Mouse (Mus musculus) forebrain, postnatal 0 days (tissue): ENCODE data around the gene Arih2. TPM values are rescaled to one million over a fixed set of nuclear protein-coding genes. Genes with fewer than 3 reads are reported as not detected.
A peak's percentile ranks its signal among the peaks of the same experiment; 100 is the strongest.

Experiments used
- ATAC-seq: fragments of 200-750 bp; cut with Nextera tagmentation; 2 replicates; pipeline ENCODE4 v1.8.0; 2017; ENCODE audit warnings: mild to moderate bottlenecking, moderate library complexity
- DNase-seq: peaks from one replicate; pipeline ENCODE4 v3.0.0-alpha.2; 2015
- H3K27ac ChIP-seq: fragments of 300-500 bp; sonication (generic); 2 replicates; pipeline ENCODE4 v1.5.1; 2014; ENCODE audit warnings: low read depth, mild to moderate bottlenecking, antibody characterized with exemption, low read length, moderate library complexity, mixed read lengths
- H3K27me3 ChIP-seq: fragments of 300-500 bp; sonication (generic); 2 replicates; pipeline ENCODE4 v1.6.1; 2014; ENCODE audit warnings: mild to moderate bottlenecking, low read length, mixed read lengths; ENCODE audit not compliant: insufficient read depth
- H3K36me3 ChIP-seq: fragments of 300-500 bp; sonication (generic); 2 replicates; pipeline ENCODE4 v1.6.1; 2014; ENCODE audit warnings: mild to moderate bottlenecking, moderate library complexity; ENCODE audit not compliant: insufficient read depth
- H3K4me1 ChIP-seq: fragments of 300-500 bp; sonication (generic); 2 replicates; pipeline ENCODE4 v1.6.1; 2014; ENCODE audit warnings: antibody characterized with exemption; ENCODE audit not compliant: insufficient read depth
- H3K4me2 ChIP-seq: fragments of 300-500 bp; sonication (generic); 2 replicates; pipeline ENCODE4 v1.6.1; 2014; ENCODE audit warnings: low read depth, mild to moderate bottlenecking, moderate library complexity
- H3K4me3 ChIP-seq: fragments of 300-500 bp; sonication (generic); 2 replicates; pipeline ENCODE4 v1.5.1; 2014; ENCODE audit warnings: low read depth, low read length, mixed read lengths
- H3K9ac ChIP-seq: fragments of 300-500 bp; sonication (generic); 2 replicates; pipeline ENCODE4 v1.6.1; 2014; ENCODE audit warnings: mild to moderate bottlenecking
- H3K9me3 ChIP-seq: fragments of 300-500 bp; sonication (generic); 2 replicates; pipeline ENCODE4 v1.6.1; 2016; ENCODE audit warnings: low read length
- CTCF ChIP-seq: sonication (generic); IDR thresholded peaks from 2 replicates; pipeline ENCODE4 v1.5.1; 2016; ENCODE audit warnings: antibody characterized with exemption, control low read depth, low read depth
- WGBS: fragments of 180-500 bp; shearing (Covaris S2); extraction: QIAGEN DNeasy Blood & Tissue Kit; methylation state at CpG from one replicate; pipeline ENCODE4 v1.1.7; 2014; 5-methylcytosine and 5-hydroxymethylcytosine counted together
- polyA plus RNA-seq: library from polyadenylated mRNA; unstranded; fragments of >200 nt; fragmentation: Nextera tagmentation; extraction: Ambion mirVana; gene quantifications from 2 replicates; pipeline ENCODE4 v1.2.1, GENCODE M21; 2015
- total RNA-seq: library from RNA; depleted of rRNA; stranded (reverse); fragments of >200 nt; gene quantifications from 2 replicates; pipeline ENCODE4 v1.2.3, GENCODE M21; 2014

The Arih2 gene
- total and polyA plus RNA-seq, 2 experiments from 2014 or later, result 40.3 to 70.9 TPM

DNA sequence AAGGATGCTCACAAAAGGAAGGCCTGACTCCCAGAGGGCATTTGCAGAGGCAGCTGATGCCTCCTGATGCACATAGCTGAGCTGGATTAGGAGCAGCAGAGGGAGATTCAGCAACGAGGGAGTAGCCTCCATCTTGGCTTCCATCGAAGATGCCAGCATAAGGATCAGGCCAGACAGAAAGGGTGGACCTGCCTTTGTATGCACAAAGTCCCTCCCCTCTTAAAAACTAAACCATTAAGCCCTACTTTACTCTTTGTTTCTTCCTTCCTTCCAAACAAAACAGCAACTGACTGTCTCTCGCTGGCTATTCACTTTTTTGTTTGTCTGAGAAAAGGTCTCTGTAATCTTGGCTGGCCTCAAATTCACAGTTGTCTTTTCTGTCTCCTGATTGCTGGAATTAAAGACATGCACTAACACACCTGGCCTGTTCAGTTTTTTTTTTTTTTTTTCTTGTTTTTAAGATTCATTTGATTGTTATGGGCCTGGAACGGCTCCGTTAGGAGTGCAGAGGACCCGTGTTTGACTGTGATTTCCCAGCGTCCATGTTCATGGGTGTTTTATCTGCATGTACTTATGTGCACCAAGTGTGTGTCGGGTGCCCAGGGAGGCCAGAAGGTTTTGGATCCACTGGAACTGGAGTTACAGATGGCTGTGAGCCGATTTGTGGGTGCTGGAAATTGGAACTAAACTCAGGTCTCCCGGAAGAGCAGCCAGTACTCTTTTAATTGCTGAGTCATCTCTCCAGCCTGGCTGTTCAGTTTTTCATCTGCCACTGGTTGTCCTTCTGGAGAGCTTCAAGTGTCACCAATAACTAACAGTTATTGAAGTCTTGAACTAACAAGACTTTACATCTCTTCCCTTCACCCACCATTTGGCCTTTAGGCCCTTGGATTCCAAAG, 5.6 kb upstream of the Arih2 start:
- ATAC-seq, result no peak

DNA sequence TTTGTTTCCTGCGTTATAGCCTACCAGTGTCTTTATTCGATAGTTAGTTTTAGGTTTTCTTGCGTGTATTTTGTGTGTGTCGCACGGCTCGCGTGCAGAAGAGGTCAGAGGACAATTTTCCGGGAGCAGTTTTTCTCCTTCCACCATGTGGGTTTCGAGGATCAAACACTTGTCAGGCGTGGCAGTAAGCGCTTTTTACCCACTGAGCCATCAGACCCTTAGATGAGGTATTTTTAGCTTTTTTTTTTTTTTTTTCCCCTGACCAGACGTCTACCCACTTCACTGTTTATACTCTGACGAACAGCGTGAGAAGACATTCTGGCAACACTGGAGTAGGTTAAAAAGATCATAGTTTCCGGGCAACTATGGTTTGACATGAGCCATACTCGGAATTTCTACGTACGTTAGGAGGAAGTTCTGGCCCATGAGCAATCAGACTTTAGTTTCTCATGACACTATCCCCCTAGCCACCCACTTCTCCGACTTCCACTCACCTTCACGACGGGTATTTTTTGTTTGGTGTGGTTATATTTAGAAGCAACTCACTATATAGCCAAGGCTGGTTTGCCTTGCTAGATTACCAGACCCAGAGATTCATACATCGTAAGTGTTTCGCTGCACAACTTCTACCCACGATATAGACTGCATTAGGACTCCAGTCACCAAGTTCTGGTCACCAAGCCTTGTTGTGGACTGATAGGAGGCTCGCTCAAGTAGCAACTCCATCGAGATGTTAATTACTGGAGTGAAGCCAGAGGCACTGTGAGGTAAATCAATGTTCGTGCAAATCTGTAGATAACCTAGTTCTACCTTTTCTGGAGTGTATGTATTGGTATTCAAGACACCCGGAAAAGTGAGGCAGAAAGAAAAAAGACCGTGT, 615 bp upstream of the Arih2 start:
- H3K9me3 ChIP-seq, result no peaks in the 10 kb centered on the region
- no peaks in the 10 kb centered on the region for H3K27me3 ChIP-seq
- peaks cover 11% of the 10 kb centered on the region; the same call in 1 of the 2 replicates for H3K4me1 ChIP-seq
- H3K4me2 ChIP-seq, result peak overlapping the region; percentile 87
- TF ChIP-seq CTCF, result no peak
- H3K9ac ChIP-seq, result peak overlapping the region; percentile 80
- WGBS, result 30% methylated on average over 29 of the region's 29 CpGs
- H3K27ac ChIP-seq, result peak overlapping the region; percentile 85
- DNase-seq (no peak), ATAC-seq (peak; percentile 32)
- peak overlapping the region; percentile 86 for H3K4me3 ChIP-seq
- no peaks in the 10 kb centered on the region for H3K36me3 ChIP-seq

More for the DNA sequence above, 5.6 kb upstream of the Arih2 start:
- no peak for DNase-seq
- no peaks in the 10 kb centered on the region for H3K36me3 ChIP-seq
- TF ChIP-seq CTCF, result no peak
- 0 out of 2 replicates have a peak, but pooled peaks cover 4% of the 10 kb centered on the region for H3K4me1 ChIP-seq
- H3K27me3 ChIP-seq, result no peaks in the 10 kb centered on the region
- no peak overlapping the region for H3K4me3 ChIP-seq
- no peaks in the 10 kb centered on the region for H3K9me3 ChIP-seq
- H3K27ac ChIP-seq, result no peak overlapping the region
- H3K9ac ChIP-seq, result no peak overlapping the region
- WGBS, result 69% methylated on average over 10 of the region's 10 CpGs
- H3K4me2 ChIP-seq, result no peak overlapping the region

DNA sequence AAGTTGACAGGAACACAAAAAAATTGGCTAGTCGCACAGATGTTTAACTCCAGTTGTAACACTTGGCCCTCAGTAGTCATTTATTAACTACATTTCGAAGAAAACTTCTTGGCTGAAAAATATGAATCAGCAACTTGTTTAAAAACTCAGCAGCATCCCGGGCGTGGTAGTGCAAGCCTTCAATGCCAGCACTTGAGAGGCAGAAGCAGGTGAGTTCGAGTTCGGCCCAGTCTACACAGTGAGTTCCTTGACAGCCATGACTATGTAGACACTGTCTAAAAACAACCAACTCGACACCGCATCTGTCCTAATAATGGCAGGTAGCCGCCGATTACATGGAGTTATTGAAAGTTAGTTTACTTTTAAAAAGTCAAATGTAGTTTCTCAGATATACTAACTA, 1.0 kb downstream of the Arih2 start:
- H3K4me3 ChIP-seq, result peak overlapping the region; percentile 86
- ATAC-seq, result no peak
- TF ChIP-seq CTCF, result no peak
- WGBS, result 54% methylated on average over 10 of the region's 10 CpGs
- no peaks in the 10 kb centered on the region for H3K27me3 ChIP-seq
- no peaks in the 10 kb centered on the region for H3K9me3 ChIP-seq
- peak overlapping the region; percentile 80 for H3K9ac ChIP-seq
- H3K4me1 ChIP-seq, result peaks cover 11% of the 10 kb centered on the region; the same call in 1 of the 2 replicates
- no peak overlapping the region for H3K27ac ChIP-seq
- DNase-seq, result no peak
- peak overlapping the region; percentile 87 for H3K4me2 ChIP-seq
- H3K36me3 ChIP-seq, result 0 out of 2 replicates have a peak, but pooled peaks cover 3% of the 10 kb centered on the region

DNA sequence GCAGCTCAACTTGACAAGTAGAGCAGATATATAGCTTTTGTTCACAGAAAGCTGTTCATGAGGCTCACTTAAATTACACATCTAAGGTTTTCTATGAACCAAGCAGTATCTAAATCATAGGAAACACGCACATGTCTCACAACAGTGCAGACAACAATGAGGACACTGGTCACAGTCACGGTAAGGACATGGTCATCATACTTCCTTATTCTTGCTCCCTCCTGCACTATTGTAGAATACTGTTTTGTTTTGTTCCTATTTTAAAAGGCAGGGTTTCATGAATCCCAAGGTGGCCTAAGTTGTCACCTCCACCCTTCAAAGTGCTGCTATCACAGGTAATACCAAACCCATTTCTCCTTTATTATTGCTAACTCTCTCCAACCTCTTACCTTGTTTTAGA, 9.4 kb downstream of the Arih2 start:
- DNase-seq (no peak), ATAC-seq (no peak)
- H3K27ac ChIP-seq, result no peak overlapping the region
- no peak overlapping the region for H3K4me2 ChIP-seq
- TF ChIP-seq CTCF, result no peak
- no peak overlapping the region for H3K4me3 ChIP-seq
- no peak overlapping the region for H3K9ac ChIP-seq
- peaks cover 27% of the 10 kb centered on the region; the same call in 1 of the 2 replicates for H3K36me3 ChIP-seq
- H3K27me3 ChIP-seq, result no peaks in the 10 kb centered on the region
- H3K9me3 ChIP-seq, result no peaks in the 10 kb centered on the region
- H3K4me1 ChIP-seq, result no peaks in the 10 kb centered on the region
- 97% methylated on average over 2 of the region's 2 CpGs for WGBS

DNA sequence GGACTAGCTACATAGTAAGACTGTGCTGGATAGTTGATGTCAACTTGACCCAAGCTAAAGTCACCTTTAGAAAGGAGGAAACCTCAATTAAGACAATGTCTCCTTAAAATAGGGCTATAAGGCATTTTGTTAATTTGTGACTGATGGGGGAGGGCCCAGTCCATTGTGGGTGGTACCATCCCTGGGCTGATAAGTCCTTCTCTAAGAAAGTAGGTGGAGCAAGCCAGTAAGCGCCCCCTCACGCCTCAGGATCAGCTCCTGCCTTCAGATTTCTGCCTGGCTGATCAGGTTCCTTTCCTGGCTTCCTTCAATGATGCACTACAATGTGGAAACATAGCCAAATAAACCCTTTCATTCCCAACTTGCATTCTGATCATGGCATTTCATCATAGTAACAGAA, 13.8 kb downstream of the Arih2 start:
- H3K4me2 ChIP-seq, result no peak overlapping the region
- no peak for ATAC-seq
- H3K9me3 ChIP-seq, result no peaks in the 10 kb centered on the region
- WGBS, result 81% methylated on average over 2 of the region's 2 CpGs
- 0 out of 2 replicates have a peak, but pooled peaks cover 5% of the 10 kb centered on the region for H3K36me3 ChIP-seq
- no peak for TF ChIP-seq CTCF
- no peak overlapping the region for H3K4me3 ChIP-seq
- no peaks in the 10 kb centered on the region for H3K27me3 ChIP-seq
- no peaks in the 10 kb centered on the region for H3K4me1 ChIP-seq
- H3K9ac ChIP-seq, result no peak overlapping the region
- H3K27ac ChIP-seq, result no peak overlapping the region
- no peak for DNase-seq

DNA sequence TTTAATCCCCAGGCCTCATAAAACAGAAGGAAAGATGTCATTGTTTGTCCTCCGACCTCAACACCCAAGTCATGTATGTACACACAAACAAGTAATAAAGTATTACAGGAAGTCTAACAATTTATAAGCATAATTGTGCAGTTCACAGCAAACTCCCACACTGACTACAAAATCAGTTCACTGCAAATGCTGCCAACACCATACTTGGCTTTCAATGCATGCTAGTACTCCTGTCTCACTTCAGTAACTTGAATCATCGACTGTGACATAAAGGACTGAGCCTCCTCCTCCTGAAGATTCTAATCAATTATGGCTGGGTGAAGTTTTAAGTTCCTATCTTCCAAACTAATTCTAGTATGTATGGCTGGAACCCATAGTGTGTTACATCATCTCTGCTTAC, 15.3 kb downstream of the Arih2 start:
- H3K4me1 ChIP-seq, result no peaks in the 10 kb centered on the region
- DNase-seq, result no peak
- no peak for ATAC-seq
- no peak overlapping the region for H3K9ac ChIP-seq
- WGBS, result 64% methylated on average over 2 of the region's 2 CpGs
- no peaks in the 10 kb centered on the region for H3K9me3 ChIP-seq
- TF ChIP-seq CTCF, result no peak
- no peak overlapping the region for H3K27ac ChIP-seq
- no peak overlapping the region for H3K4me3 ChIP-seq
- no peaks in the 10 kb centered on the region for H3K27me3 ChIP-seq
- H3K4me2 ChIP-seq, result no peak overlapping the region
- H3K36me3 ChIP-seq, result 0 out of 2 replicates have a peak, but pooled peaks cover 5% of the 10 kb centered on the region
